Mouse (Mus musculus) forebrain, embryonic 15.5 days (tissue): ENCODE measurements around the gene Agbl3. TPM values are rescaled to one million over a fixed set of nuclear protein-coding genes. Genes with fewer than 3 reads are reported as not detected.

ENCODE experiments used
- ATAC-seq: fragments of 200-750 bp; cut with Nextera tagmentation; replicated peaks from 2 replicates; pipeline ENCODE4 v1.8.0; 2017; ENCODE audit warnings: mild to moderate bottlenecking, moderate TSS enrichment, moderate library complexity
- H3K27ac ChIP-seq: fragments of 300-500 bp; sonication (generic); replicated peaks from 2 replicates; pipeline ENCODE4 v1.5.1; 2015; ENCODE audit warnings: mild to moderate bottlenecking, inconsistent platforms
- H3K27me3 ChIP-seq: fragments of 300-500 bp; sonication (generic); 2 replicates; pipeline ENCODE4 v1.6.1; 2015; ENCODE audit warnings: inconsistent platforms
- H3K36me3 ChIP-seq: fragments of 300-500 bp; sonication (generic); 2 replicates; pipeline ENCODE4 v1.6.1; 2015; ENCODE audit warnings: mild to moderate bottlenecking, inconsistent platforms
- H3K4me1 ChIP-seq: fragments of 300-500 bp; sonication (generic); 2 replicates; pipeline ENCODE4 v1.6.1; 2015; ENCODE audit warnings: inconsistent platforms
- H3K4me2 ChIP-seq: fragments of 300-500 bp; sonication (generic); replicated peaks from 2 replicates; pipeline ENCODE4 v1.6.1; 2015; ENCODE audit warnings: mild to moderate bottlenecking, inconsistent platforms
- H3K4me3 ChIP-seq: fragments of 300-500 bp; sonication (generic); 2 replicates; pipeline ENCODE4 v1.5.1; 2015; ENCODE audit warnings: mild to moderate bottlenecking, inconsistent platforms
- H3K9ac ChIP-seq: fragments of 300-500 bp; sonication (generic); replicated peaks from 2 replicates; pipeline ENCODE4 v1.6.1; 2015; ENCODE audit warnings: mild to moderate bottlenecking, inconsistent platforms
- H3K9me3 ChIP-seq: fragments of 300-500 bp; sonication (generic); 2 replicates; pipeline ENCODE4 v1.6.1; 2016; ENCODE audit warnings: inconsistent platforms
- WGBS: fragments of 180-500 bp; shearing (Covaris S2); methylation state at CpG from one replicate; pipeline ENCODE4 v1.1.7; 2015; ENCODE audit warnings: mixed read lengths; 5-methylcytosine and 5-hydroxymethylcytosine counted together
- polyA plus RNA-seq: library from polyadenylated mRNA; unstranded; fragments of >200 nt; fragmentation: Nextera tagmentation; extraction: Ambion mirVana; gene quantifications from 2 replicates; pipeline ENCODE4 v1.2.1, GENCODE M21; 2015

The Agbl3 gene
- polyA plus RNA-seq, 1 experiment from 2014 or later = 10.9 TPM

DNA sequence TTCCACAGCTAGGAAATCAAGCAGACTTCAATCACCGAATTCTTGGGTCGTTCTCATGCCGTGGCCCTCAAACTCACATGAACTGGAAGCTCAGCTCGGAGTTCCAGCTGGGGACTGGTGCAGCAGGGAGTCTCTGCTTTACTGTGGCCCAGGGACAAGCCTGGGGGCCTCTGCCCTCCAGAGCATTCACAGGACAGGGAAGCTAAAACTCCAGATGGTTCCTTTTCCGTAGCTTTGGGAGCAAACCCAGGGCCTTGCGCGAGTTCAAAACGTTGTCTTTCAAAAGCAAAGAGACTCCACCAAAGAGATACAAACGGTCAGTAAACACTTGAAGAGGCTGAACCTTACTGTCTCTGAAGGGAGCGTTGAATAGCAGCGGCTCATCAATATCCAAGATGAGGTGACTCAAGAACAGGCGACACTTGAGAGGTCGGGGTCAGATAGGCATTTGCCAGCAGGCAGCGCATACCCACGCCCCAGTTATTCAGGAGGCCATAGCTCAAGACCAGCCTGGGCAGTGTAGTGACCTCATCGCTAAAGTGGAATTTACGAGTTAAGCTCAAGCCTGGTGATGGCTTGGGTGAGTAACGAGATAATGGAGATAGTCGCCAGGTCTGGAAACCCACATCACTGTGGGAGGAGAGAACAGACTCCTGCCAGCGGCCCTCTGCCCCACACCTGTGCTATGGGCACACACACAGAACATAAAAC lies 88.4 kb downstream of the Agbl3 start:
- Histone ChIP-seq H3K4me1 (no peaks in the 10 kb centered on the region), H3K36me3 (no peaks in the 10 kb centered on the region), H3K27me3 (no peaks in the 10 kb centered on the region), H3K9ac (no peak overlapping the region), H3K9me3 (no peaks in the 10 kb centered on the region), H3K4me3 (no peak overlapping the region), H3K27ac (no peak overlapping the region), H3K4me2 (no peak overlapping the region)
- WGBS = 86% methylated on average over 20 of the region's 20 CpGs
- no peak for ATAC-seq

DNA sequence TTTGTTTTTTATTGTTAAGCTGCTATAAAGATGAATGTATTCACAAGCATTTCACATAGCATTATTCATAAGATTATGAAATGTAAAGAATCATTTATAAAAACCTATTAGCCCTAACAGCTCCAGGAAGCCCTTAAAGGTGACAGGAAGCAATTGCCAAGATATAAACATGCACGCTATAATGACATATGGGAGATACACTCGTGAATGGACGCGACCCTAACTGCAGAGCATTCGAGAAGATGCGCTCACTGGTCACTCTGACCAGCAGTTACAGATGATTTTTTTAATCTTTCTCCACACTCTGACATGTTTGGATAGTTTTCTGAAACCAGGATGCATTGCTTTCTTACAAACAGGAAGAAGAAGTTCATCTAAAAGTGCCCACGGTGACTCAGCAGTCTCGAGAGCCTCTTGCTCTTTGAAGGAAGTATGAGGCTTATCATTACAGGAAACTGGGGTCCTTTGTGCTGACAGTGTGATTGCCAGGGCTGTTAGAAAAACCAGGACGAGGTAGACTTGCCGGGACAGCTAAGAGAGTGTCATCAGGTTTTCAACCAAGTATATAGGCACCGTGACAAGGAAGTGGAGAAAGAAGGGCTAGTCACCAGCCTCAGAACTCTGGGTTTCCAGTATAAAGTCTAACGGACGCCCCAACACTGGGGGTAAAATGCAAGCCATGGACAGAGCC lies 89.1 kb downstream of the Agbl3 start:
- no peak for ATAC-seq
- H3K9me3 ChIP-seq = no peaks in the 10 kb centered on the region
- H3K9ac ChIP-seq = no peak overlapping the region
- WGBS = 87% methylated on average over 13 of the region's 13 CpGs
- H3K36me3 ChIP-seq = no peaks in the 10 kb centered on the region
- H3K4me2 ChIP-seq = no peak overlapping the region
- no peaks in the 10 kb centered on the region for H3K4me1 ChIP-seq
- H3K27ac ChIP-seq = no peak overlapping the region
- H3K27me3 ChIP-seq = no peaks in the 10 kb centered on the region
- H3K4me3 ChIP-seq = no peak overlapping the region

DNA sequence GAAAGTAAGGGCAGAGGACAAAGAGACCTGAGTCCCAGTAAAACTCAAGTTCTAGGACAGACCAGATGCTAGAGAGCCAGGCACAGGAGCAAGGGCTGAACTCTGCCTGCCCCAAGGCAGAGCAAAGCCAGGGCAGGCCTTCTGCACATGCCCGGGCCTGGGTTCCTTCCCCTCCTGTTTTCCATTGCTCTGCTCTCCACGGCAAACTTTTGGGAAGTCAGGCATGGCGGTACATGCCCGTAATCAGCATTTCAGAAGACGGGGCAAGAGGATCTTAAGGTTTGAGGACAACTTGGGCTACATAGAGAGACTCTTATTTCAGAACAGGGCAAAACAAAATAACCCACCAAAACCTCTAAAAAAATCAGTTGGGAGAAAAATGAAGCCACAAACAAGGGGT lies 89.9 kb downstream of the Agbl3 start:
- Histone ChIP-seq H3K27ac (no peak overlapping the region), H3K9ac (no peak overlapping the region), H3K9me3 (no peaks in the 10 kb centered on the region), H3K4me3 (no peak overlapping the region), H3K4me1 (no peaks in the 10 kb centered on the region), H3K4me2 (no peak overlapping the region), H3K36me3 (no peaks in the 10 kb centered on the region), H3K27me3 (no peaks in the 10 kb centered on the region)
- 81% methylated on average over 5 of the region's 5 CpGs for WGBS
- no peak for ATAC-seq

DNA sequence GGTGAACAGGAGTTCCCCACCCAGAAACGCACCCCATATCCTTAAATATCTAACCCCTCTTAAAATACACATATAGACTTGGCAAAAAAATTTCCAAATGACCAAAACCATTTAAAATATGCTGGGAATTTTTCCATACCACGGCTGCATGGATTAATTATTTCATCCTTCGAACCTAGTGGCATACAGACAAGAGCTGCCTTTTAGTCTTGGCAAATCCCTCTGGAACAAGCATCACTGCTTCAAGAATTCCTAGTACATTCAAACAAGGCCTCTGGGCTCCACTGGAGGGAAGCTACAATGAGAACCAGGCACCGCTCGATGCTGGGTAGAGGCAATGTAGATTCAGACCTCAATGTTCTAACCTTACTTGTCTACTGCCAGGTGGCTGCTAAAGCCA lies 90.5 kb downstream of the Agbl3 start:
- no peak overlapping the region for H3K27ac ChIP-seq
- 86% methylated on average over 5 of the region's 5 CpGs for WGBS
- no peaks in the 10 kb centered on the region for H3K9me3 ChIP-seq
- H3K4me1 ChIP-seq = no peaks in the 10 kb centered on the region
- H3K4me2 ChIP-seq = no peak overlapping the region
- no peaks in the 10 kb centered on the region for H3K36me3 ChIP-seq
- ATAC-seq = no peak
- no peak overlapping the region for H3K4me3 ChIP-seq
- no peak overlapping the region for H3K9ac ChIP-seq
- no peaks in the 10 kb centered on the region for H3K27me3 ChIP-seq

DNA sequence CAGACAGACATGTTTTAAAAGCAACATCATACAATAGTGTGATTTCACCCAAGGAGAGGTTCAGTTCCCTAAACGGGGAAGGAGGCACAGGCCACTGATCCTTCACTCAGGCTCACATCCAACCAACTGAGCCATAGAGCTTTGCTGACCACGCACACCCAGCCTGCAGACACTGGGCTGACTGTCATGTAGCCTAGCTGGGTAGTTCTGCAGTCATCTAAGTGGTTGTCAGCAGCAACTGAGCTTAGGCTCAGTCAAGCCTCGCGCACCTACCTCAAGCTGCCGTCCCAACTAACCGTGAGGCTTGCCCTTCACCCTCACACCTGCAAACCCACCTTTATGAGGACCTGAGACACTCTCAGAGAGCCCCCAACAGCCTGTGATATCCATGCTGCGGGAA lies 91.7 kb downstream of the Agbl3 start:
- no peak overlapping the region for H3K9ac ChIP-seq
- H3K36me3 ChIP-seq = no peaks in the 10 kb centered on the region
- ATAC-seq = no peak
- 91% methylated on average over 7 of the region's 7 CpGs for WGBS
- H3K4me1 ChIP-seq = peaks cover 3% of the 10 kb centered on the region
- no peak overlapping the region for H3K4me3 ChIP-seq
- H3K27me3 ChIP-seq = no peaks in the 10 kb centered on the region
- no peaks in the 10 kb centered on the region for H3K9me3 ChIP-seq
- H3K4me2 ChIP-seq = no peak overlapping the region
- no peak overlapping the region for H3K27ac ChIP-seq

DNA sequence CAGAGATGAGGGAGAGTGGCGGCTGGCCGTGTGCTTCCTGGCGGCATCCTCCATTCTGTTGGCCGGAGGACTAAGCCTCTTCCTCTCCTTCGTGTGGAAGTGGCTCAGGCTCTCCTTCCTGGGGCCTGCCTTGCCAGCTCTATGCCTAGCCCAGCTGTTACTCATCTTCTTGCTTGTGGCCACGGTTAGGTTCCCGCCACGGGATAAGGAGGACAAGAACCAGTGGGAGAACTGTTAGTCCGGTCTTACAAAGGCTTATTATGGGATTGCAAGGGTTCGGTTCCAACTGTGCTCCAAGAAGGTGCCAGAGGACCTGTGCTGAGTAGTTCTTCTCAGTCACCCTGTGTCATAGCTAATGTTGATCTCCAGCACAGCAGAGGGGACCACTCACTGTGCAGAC lies 92.6 kb downstream of the Agbl3 start:
- H3K27me3 ChIP-seq = no peaks in the 10 kb centered on the region
- 87% methylated on average over 10 of the region's 10 CpGs for WGBS
- no peak for ATAC-seq
- no peak overlapping the region for H3K4me2 ChIP-seq
- no peak overlapping the region for H3K27ac ChIP-seq
- H3K36me3 ChIP-seq = no peaks in the 10 kb centered on the region
- no peaks in the 10 kb centered on the region for H3K9me3 ChIP-seq
- H3K4me3 ChIP-seq = no peak overlapping the region
- H3K9ac ChIP-seq = no peak overlapping the region
- peaks cover 8% of the 10 kb centered on the region for H3K4me1 ChIP-seq

DNA sequence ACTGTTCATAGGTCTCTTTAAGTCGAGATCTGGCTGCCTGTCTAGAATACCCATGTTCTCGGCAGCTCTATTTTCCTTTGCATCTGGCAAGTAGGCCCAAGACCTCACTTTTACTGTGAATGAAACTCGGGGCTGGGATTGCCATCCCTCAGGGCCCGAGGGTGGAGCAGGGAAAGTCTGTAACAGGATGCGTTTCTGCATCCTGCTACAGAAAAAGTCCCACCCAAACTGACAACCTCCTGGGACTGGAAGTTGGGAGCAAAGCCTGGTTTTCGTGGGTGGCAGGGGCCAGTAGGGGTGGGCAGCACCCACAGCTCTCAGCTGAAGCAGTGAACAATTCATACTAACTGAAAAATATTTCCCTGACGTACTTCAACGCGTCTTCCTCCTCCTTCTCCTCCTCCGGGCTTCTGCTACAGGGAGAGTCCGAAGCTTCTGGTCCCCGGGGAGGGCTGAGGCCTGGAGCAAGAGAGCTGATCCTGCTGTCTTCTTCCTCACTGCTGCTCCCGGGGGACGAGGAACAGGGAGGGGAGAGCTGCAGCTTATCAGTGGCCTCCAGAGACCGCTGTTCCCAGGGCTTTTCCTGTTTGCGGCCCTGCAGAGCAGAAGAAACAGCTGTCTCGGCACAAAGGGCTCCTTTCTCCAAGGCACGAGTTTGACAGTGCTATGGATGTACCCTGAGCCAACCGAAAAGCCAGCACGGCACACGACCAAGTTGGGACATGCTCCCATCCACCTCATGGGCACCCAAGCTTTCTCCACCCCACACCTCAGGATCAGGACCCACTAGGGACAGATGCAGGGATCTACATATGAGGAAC lies 94.1 kb downstream of the Agbl3 start:
- Histone ChIP-seq H3K4me3 (no peak overlapping the region), H3K9me3 (no peaks in the 10 kb centered on the region), H3K4me2 (no peak overlapping the region), H3K4me1 (peaks cover 13% of the 10 kb centered on the region), H3K36me3 (no peaks in the 10 kb centered on the region), H3K9ac (no peak overlapping the region), H3K27me3 (no peaks in the 10 kb centered on the region), H3K27ac (no peak overlapping the region)
- WGBS = 80% methylated on average over 21 of the region's 21 CpGs
- no peak for ATAC-seq

DNA sequence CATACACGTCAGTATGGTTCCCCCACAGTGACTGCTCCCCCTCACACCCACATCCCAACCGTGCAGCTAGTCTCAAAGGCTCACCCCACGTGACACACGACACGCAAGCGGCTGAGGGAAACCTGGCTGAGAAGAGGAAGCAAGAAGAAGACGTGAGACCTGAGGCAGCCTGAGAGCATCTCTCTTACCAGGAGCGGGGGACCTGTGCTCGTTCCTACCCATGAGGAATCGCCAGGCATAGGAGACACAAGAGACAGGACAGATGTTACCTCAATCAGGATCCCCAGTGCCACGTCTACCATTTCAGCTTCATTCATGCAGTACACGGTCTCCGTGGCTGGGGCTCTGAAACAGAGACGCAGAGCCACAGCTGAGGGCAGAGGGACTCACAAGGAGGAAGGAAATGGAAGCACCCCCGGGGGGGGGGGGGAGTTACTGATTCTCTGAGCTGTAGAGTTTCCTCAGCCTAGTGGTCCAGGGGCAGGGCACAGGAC lies 95.1 kb downstream of the Agbl3 start:
- 91% methylated on average over 15 of the region's 15 CpGs for WGBS
- no peaks in the 10 kb centered on the region for H3K36me3 ChIP-seq
- no peak overlapping the region for H3K4me3 ChIP-seq
- H3K4me1 ChIP-seq = peaks cover 13% of the 10 kb centered on the region
- no peaks in the 10 kb centered on the region for H3K9me3 ChIP-seq
- H3K9ac ChIP-seq = no peak overlapping the region
- H3K27me3 ChIP-seq = no peaks in the 10 kb centered on the region
- no peak overlapping the region for H3K4me2 ChIP-seq
- ATAC-seq = no peak
- no peak overlapping the region for H3K27ac ChIP-seq

DNA sequence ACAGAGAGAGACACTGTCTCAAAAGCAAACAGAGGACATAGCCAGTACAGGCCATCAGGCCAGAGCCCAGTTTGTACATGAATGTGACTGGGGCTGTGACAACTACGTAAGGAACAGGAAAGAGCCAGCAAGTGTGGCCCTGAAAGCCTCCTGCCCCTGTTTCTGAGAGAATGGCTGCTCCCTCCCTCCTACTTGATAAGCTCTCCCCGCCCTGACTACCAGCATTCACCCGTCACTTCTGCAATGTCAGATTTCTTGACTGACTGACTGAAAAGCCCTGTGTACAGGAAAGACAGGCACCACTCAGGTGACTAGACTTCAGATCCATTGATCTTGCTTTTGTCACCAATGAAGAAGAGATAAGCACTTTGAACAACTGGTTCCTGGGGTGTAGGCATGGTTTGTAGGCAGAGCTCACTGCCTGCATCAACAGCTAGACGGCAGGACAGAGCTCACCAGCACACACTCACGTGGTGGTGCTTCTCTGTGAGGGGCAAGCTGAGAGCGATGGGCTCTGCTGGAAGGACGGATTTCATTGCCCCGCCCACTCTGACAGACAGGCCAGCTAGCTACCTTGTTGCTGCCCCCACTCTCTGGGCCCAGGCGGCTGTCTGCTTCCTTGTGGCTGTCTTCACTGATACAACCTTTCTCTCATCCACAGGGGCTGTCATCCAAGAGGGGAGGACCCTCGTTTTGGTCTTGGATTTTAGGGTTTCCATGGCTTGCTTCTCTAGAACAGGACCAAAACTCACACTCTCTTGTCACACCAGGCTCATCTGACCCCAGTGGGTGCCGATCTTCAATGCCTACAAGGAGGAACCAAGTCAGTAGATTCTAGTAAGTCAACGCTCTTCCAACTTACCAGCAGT lies 96.0 kb downstream of the Agbl3 start:
- no peak overlapping the region; the same call in 1 of the 2 replicates for H3K4me2 ChIP-seq
- peaks cover 13% of the 10 kb centered on the region for H3K4me1 ChIP-seq
- H3K4me3 ChIP-seq = no peak overlapping the region
- no peak for ATAC-seq
- no peaks in the 10 kb centered on the region for H3K36me3 ChIP-seq
- no peak overlapping the region for H3K27ac ChIP-seq
- WGBS = 59% methylated on average over 12 of the region's 12 CpGs
- no peaks in the 10 kb centered on the region for H3K27me3 ChIP-seq
- no peak overlapping the region for H3K9ac ChIP-seq
- H3K9me3 ChIP-seq = no peaks in the 10 kb centered on the region

DNA sequence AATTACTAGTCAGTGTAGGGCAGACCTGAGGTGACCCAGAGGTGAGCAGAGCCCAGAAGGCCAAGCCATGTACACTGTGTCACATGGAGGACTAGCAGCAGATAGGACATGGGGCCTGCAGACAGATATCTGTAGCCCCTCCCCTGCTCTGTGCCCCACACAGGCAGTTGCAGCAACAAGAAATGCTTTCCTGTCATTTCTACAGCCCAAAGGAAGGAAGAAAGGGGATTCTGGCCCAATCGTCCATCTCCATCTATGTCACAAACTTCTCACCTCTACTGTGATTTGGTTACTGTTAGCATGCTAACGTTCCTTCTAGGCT lies 96.6 kb downstream of the Agbl3 start:
- Histone ChIP-seq H3K27me3 (no peaks in the 10 kb centered on the region), H3K9ac (peak overlapping the region; percentile 95), H3K27ac (peak overlapping the region; percentile 90; the same call in 1 of the 2 replicates), H3K4me2 (peak overlapping the region; percentile 49), H3K4me1 (peaks cover 13% of the 10 kb centered on the region), H3K9me3 (no peaks in the 10 kb centered on the region), H3K36me3 (no peaks in the 10 kb centered on the region), H3K4me3 (peak overlapping the region; percentile 79)
- 29% methylated on average over 2 of the region's 2 CpGs for WGBS
- no peak for ATAC-seq

DNA sequence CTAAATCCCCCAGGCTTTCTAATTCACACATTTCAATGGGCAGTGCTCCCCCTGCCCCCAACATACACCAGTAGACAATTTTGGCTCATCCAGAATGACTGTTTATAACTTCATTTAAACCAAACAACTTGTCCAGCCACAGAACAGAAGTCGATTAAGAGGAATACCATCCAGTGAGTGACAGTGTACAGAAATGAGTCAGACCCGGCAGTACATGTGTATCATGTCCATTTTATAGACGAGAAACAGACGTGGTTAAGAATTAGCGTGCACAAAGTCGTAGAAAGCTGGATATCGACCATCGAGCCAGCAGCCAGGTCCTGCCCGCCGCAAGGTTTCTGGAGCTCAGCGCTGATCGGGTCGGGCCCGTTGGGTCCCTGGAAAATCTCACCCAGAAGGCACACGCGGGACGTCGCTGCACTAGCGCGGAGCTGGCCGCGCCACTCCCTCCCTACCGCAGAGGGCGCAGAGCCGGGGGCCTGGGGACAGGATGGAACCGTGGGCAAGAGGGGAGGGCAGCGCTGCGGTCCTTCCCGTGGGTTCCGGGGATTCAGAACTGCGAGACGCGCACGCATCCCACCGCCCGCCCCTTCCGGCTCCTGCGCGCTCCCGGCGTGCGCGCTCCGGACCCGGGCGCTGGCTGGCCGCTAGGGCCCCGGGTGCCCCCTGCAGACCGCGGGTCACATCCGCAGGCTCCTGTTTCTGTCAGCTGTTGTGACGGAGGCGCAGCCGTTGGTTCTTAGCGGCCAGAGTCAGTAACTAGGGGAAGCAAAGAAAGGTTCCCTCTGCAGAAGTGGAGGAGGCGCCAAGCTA lies 97.5 kb downstream of the Agbl3 start, which contains the start of gene Cyren:
Gene Cyren, minus strand, starts transcription at position 552 of the 813 bp plus-strand sequence.
- no peaks in the 10 kb centered on the region for H3K27me3 ChIP-seq
- peaks cover 13% of the 10 kb centered on the region for H3K4me1 ChIP-seq
- no peaks in the 10 kb centered on the region for H3K36me3 ChIP-seq
- H3K27ac ChIP-seq = peak within 1 kb of the TSS; percentile 90
- WGBS = under 1% methylated on average over 56 of the region's 56 CpGs
- peak; percentile 95 for ATAC-seq
- no peaks in the 10 kb centered on the region for H3K9me3 ChIP-seq
- peak within 1 kb of the TSS; percentile 79 for H3K4me3 ChIP-seq
- H3K9ac ChIP-seq = peak within 1 kb of the TSS; percentile 95
- H3K4me2 ChIP-seq = peak within 1 kb of the TSS; percentile 49
